Mouse (Mus musculus) spleen, adult 12 weeks (tissue): ENCODE results near the gene Pigx.
"Not testable (repeated sequence)": the region's sequence is repeated elsewhere in the genome, so short reads cannot be mapped to it uniquely, and the experiment has no call there.

Experiments
- DNase-seq: peaks from one replicate; pipeline ENCODE4 v3.0.0; 2022; ENCODE audit warnings: low spot score

Pigx gene

GRCm38 (mm10) chr16:32108578-32108977, 9.0 kb upstream of the Pigx start:
- DNase-seq, result no peak

DNA sequence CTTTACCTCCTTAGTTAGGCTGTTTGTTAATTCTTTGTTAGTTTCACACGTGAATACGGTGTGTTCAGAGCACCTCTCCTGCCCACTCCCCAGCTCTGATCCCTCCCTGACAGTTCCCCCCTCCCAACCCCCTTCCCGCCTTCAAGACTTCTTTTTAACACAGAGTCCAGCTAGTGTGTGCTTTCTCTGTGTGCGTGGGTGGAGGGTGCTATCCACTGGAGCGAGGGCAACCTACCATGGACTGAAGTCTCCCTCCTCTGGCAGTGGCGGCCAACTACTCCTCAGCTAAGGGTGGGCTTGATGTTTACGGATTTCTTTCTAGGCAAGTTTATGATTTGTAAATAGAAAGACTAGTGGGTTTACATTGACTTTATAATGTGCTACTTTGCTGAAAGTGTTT, 8.6 kb upstream of the Pigx start:
- no peak for DNase-seq

- no peak for DNase-seq
Observed at GRCm38 (mm10) chr16:32107342-32108045, 8.0 kb upstream of the Pigx start.

DNA sequence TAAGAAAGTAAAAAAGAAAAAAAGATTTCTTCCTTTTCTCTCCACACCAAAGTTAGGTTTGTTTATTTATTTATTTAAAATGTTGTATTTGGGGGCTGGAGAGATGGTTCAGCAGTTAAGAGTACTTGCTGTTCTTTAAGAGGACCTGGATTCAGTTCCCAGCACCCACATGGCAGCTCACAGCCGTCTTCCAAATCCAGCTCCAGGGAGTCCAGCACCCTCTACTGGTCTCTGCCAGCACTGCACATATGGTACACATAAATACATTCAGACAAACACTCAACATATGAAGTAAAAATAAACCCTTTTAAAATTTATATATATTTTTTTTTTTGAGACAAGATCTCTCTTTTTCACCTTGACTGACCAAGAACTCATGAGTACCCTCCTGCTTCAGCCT, 6.2 kb upstream of the Pigx start:
- no peak for DNase-seq

DNA sequence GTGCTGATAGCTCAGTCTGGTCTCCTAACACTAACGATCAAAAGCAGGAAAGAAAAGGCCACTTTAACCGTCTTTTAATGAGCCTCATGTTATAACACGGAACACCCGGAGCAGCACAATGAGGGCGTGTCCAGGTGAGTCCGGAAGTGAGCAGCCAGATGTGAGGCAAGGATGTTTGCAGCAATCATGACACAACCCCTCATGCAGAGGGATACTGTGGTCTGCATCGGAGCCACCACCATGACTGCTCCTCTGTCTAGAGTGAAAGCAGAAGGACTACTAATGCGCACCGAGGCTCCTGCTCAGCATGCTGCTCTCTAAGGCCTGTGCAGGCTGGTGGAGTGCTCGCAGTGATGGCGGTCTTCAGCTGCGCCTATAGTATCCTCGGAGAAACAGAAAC, 2.8 kb upstream of the Pigx start:
- DNase-seq, result no peak

DNA sequence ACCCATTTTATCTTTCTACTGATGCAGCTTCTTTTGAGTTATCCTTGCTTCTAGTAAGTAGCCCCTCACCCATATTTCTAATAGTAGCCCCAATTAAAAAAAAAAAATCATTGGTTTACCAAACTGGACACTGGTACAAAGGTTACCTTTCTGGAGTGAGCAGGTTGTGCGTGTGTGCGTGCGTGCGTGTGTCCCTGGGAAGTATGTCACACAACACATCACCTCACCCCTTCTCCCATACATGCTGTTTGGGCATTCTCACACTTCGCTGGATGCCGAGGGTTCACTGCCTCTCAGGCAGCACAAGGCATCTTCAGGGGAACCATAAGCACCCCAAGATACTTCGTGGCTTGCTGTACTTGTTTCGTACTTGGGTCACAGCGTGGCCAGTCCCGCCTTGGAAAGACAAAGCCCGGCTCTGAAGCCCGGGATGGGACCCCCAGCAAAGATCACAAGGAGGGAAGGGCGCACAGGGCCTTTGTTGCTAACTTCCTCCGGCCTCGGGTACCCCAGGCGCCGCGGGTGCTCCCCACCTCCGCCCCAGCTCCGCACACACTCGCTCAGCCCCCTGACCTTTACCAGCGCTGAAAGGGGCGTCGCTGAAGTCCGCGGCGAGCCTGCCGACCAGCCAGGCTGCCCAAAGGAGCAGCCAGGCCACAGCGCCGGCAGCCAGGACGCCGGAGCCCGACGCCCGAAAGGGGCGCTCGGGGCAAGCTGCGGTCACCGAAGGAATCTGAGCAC, 473 bp downstream of the Pigx start:
- no peak for DNase-seq

DNA sequence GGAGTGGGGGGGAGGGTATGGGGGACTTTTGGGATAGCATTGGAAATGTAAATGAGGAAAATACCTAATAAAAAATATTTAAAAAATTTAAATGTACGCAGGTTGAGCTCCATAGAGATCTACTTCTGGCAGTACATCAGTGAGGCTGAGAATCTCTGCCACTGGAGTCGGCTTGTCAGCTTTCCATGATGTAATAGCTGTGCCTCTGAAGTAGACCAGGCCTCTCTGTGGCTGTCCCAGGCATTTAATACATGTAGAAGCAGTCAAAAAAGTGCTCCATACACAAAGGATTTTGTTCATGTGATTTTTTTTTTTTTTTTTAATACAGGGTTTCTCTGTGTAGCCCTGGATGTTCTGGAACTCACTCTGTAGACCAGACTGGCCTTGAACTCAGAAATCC, 1.8 kb downstream of the Pigx start:
- DNase-seq, result not testable (repeated sequence)

GRCm38 (mm10) chr16:32091466-32091865, 8.1 kb downstream of the Pigx start:
- no peak for DNase-seq

GRCm38 (mm10) chr16:32087629-32088443, 11.7 kb downstream of the Pigx start:
- no peak for DNase-seq

- DNase-seq, result peak; percentile 82
Observed at GRCm38 (mm10) chr16:32078991-32079511, 20.5 kb downstream of the Pigx start, which contains the start of gene Pak2. TSS of gene Pak2 (minus strand) at chr16:32079342.

GRCm38 (mm10) chr16:32078408-32078990, 21.0 kb downstream of the Pigx start:
- DNase-seq, result no peak

DNA sequence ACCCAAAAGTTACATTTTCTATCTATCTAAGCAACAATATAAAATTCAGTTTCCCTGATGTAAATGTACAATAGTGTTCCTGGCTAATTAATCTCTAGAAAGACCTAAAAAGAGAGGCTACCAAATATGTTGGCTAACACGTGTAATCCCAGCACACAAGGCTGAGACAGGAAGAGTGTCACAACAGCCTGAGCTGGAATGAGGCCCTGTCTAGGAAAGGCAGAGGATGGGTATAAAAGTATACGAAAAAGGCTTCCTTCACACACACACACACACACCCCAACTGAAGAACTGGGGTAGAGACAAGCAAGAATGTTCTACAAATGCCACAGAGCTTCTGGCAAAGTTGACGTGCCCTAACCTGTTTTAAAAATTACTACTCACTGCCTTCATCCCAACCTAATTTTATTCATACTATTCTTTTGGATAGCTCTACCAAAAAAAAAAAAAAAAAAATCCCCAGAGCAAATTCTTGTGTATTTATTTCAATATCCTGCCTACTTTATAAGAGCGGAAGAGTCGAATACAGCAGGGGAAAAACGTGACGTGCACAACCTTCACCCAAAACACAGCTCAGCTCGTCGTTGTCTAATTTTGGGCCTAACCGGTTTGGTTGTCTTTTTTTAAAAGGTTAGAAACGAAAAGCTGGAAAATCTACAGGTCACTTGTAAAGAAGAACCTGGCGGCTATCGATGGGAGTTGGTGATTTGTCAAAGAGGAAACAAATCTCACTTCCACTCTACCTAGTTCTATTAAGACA, 21.7 kb downstream of the Pigx start:
- DNase-seq, result peak; percentile 8

DNA sequence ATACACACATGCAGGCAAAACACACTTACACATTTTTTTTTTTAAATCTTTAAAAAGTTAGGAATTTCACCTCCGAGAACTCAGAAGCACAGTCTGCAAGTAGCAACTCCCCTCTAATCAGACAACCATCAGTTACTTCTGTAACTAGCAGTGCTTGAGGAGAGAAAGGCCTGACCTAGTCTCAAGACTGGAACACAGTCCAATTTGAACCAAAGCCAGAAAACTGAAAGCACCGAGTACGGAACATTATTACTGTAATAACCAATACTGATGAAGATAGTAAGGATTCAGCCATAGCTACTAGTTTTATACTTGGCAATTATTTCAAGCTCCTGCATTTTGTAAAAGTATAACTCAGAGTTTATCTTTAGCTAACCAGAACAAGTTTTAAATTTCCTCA, 23.1 kb downstream of the Pigx start:
- no peak for DNase-seq

- DNase-seq, result no peak
Observed at GRCm38 (mm10) chr16:32075762-32076161, 23.8 kb downstream of the Pigx start.

GRCm38 (mm10) chr16:32070070-32070469, 29.5 kb downstream of the Pigx start:
- not testable (repeated sequence) for DNase-seq

DNA sequence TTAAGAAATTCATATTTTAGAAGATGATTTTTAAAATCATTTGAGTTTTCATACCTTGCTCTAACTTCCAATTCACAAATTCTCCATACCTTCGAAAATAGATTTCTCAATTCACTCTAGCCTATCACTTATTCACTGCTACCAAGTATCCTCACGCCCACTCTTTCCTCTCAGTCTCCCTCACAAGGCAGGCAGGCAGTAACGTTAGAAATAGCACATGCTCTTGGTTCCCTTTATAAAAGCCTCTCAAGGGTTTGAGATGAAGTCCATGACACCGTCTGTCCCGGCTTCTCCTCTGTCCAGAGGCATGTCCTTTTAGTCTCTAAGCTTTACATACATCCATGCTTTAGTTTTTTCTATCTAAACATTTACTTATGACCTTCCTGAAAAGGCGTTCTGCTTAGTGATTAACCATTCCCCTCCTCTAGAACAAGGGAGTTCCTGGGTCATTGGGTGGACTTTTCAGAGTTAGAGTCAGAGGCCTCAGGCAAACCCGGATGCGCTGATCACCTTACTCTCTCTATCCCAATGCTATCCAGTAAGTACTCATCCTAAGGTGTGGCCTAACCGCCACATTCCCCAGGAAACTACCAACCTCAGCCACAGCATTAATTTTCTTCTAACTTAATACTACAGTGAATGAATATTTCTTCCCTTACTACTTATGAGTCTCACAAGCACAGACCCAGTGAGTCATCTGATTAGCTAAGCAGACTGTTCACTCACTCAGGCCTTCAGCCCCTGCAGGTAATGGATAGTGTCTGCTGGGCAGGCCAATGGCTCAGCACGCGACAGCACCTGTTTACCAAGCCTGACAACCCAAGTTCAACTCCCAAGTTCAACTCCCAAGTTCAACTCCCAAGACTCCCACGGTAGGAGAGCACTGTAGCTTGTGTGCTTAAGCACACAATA, 30.9 kb downstream of the Pigx start:
- DNase-seq, result no peak

- no peak for DNase-seq
Observed at GRCm38 (mm10) chr16:32066899-32067298, 32.6 kb downstream of the Pigx start.

DNA sequence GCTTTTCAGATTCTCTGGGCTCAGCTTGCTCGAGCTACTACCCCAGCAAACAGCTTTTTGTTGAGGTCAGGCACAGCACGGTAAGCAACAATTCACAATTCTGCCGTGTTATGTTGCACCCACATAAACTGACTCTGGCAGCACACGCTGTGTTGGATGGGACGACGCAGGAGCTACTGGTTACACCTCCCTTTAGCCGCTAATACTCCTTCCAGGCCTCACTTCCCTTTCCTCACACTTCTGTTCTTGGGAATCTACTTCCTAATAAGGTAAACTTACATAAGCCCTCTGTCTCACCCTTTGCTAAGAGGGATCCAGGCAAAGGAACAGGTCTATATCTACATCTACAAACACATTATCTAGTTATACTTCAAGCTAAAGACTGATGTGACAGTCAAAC, 35.6 kb downstream of the Pigx start:
- no peak for DNase-seq

DNA sequence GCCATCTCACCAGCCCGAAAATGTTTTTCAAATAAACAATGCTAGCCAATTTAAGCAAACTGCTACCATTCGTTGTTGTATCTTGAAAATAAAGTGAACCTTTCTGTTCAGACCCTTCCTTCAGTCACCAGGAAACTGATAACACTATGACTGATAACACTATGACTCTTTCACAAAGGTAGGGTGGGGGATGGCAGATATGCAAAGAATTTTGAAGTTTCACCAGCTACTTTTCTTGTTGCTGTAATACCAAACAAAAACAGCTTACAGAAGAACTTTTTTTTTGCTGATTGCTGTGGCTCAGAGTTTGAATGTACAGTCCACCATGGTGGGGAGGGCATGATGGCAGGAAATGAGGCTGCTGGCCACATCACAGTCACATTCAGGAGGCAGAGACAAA, 37.3 kb downstream of the Pigx start:
- DNase-seq, result no peak

DNA sequence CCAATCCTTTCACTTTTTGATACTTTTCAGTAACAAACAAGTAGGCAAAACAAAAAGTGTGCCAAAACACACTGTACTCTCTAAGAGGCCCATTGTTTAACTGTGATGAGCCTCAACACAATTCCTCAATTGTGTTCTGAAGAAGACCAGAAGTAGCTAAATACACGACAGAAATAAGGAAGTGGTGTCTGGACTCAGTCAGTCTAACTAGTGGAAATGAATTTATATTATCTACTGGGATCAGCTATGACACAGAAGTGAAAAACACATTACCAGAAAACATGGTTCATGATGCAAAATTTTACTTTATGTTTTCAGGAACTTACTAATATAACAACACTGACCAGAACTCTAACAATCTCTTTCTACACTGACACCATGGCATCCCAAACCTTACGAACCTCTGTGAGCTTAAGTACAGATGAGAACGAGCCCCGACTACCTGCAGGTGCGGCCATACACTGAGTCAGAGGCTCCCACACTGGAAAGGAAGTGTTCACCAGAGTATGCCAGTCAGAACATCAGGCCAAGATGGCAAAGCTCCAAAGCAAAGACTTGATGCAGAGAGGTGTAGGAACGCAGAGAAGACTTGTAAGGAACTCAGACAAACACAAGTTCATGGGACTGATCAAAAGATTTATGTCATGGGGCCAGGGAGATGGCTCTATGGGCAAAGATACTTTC, 39.6 kb downstream of the Pigx start:
- DNase-seq, result no peak
